Mouse (Mus musculus): ENCODE measurements at regions not wholly inside any gene's neighbourhood (a gene's known extent, or its start where the extent isn't known, plus 50 kb on each side); places are given as distances from the start of the nearest gene placed in this dataset.

DNA sequence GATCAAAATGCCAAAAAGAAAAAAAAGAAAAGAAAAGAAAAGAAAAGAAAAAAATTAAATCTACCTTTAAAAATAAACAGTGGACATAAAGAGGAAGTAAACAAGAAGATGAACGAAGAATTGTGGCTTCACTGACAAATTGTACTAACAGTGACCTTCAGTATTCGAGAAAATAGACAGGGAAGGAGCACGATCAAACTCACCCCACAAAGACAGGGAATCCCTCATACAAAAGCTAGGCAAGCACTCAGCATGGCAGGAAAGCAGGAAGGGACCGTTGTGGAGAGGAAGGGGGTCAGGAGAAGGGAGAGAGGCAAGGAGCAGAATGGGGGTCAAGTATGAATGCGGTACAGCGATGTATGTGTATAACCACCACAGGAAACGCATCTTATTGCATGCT, 74.6 kb upstream of the Cnot2 start:
- WGBS = 61% methylated on average over 7 of the region's 7 CpGs
- H3K4me2 ChIP-seq (ENCODE audit: low read depth, low read length) = no peak overlapping the region
- H3K4me3 ChIP-seq (replicated peaks; ENCODE audit: low read length) = no peak overlapping the region
- ATAC-seq (ENCODE audit: insufficient read depth, low FRiP score) = no peak
- H3K36me3 ChIP-seq (ENCODE audit: control insufficient read depth, insufficient read depth, low read length) = no peaks in the 10 kb centered on the region
- H3K4me1 ChIP-seq (ENCODE audit: control insufficient read depth, insufficient read depth, low read length) = no peaks in the 10 kb centered on the region
- H3K27ac ChIP-seq (ENCODE audit: low read length) = no peak overlapping the region
- no peaks in the 10 kb centered on the region for H3K27me3 ChIP-seq (ENCODE audit: control insufficient read depth, insufficient read depth, low read length)
- no peaks in the 10 kb centered on the region for H3K9me3 ChIP-seq (replicated peaks; ENCODE audit: control insufficient read depth, low read length)
- no peak overlapping the region for H3K9ac ChIP-seq (ENCODE audit: low read length)

- H3K9me3 ChIP-seq (replicated peaks; ENCODE audit: control insufficient read depth, low read length) = no peaks in the 10 kb centered on the region
- ATAC-seq (ENCODE audit: insufficient read depth, low FRiP score) = no peak
- no peak overlapping the region for H3K27ac ChIP-seq (ENCODE audit: low read length)
- no peak overlapping the region for H3K4me2 ChIP-seq (ENCODE audit: low read depth, low read length)
- no peaks in the 10 kb centered on the region for H3K27me3 ChIP-seq (ENCODE audit: control insufficient read depth, insufficient read depth, low read length)
- no peaks in the 10 kb centered on the region for H3K4me1 ChIP-seq (ENCODE audit: control insufficient read depth, insufficient read depth, low read length)
- no peaks in the 10 kb centered on the region for H3K36me3 ChIP-seq (ENCODE audit: control insufficient read depth, insufficient read depth, low read length)
- 61% methylated on average over 6 of the region's 6 CpGs for WGBS
- H3K4me3 ChIP-seq (replicated peaks; ENCODE audit: low read length) = no peak overlapping the region
- no peak overlapping the region for H3K9ac ChIP-seq (ENCODE audit: low read length)
These were observed 73.9 kb upstream of the Cnot2 start for GRCm38 (mm10) chr10:116655018-116655807.

GRCm38 (mm10) chr10:116654091-116654490, 72.8 kb upstream of the Cnot2 start:
- Histone ChIP-seq H3K9ac (ENCODE audit: low read length) (no peak overlapping the region), H3K4me3 (replicated peaks; ENCODE audit: low read length) (no peak overlapping the region), H3K27ac (ENCODE audit: low read length) (no peak overlapping the region), H3K4me1 (ENCODE audit: control insufficient read depth, insufficient read depth, low read length) (no peaks in the 10 kb centered on the region), H3K27me3 (ENCODE audit: control insufficient read depth, insufficient read depth, low read length) (no peaks in the 10 kb centered on the region), H3K36me3 (ENCODE audit: control insufficient read depth, insufficient read depth, low read length) (no peaks in the 10 kb centered on the region), H3K4me2 (ENCODE audit: low read depth, low read length) (no peak overlapping the region), H3K9me3 (replicated peaks; ENCODE audit: control insufficient read depth, low read length) (no peaks in the 10 kb centered on the region)
- WGBS = 90% methylated on average over 14 of the region's 14 CpGs
- no peak for ATAC-seq (ENCODE audit: insufficient read depth, low FRiP score)

DNA sequence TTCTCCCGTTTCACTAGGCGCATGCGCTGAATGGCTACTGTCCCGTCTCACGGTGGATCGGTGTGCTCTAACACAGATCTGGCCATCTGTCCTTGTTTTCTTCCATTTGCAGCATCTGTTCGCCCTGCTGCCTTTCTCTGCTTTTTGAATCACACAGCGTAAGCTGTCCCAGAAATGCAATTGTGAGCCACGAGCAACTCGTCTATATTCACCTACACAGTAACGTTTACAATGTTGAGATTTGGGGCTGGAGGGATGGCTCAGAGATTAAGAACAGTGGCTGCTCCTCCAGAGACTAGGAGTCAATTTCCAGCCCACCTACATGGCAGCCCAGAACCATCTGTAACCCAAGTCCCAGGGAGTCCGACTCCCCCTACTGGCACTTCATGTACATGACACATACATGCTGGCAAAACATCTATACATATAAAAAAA, 72.2 kb upstream of the Cnot2 start:
- 80% methylated on average over 12 of the region's 12 CpGs for WGBS
- Histone ChIP-seq H3K27me3 (ENCODE audit: control insufficient read depth, insufficient read depth, low read length) (no peaks in the 10 kb centered on the region), H3K9ac (ENCODE audit: low read length) (no peak overlapping the region), H3K9me3 (replicated peaks; ENCODE audit: control insufficient read depth, low read length) (no peaks in the 10 kb centered on the region), H3K27ac (ENCODE audit: low read length) (no peak overlapping the region), H3K36me3 (ENCODE audit: control insufficient read depth, insufficient read depth, low read length) (no peaks in the 10 kb centered on the region), H3K4me3 (replicated peaks; ENCODE audit: low read length) (no peak overlapping the region), H3K4me1 (ENCODE audit: control insufficient read depth, insufficient read depth, low read length) (no peaks in the 10 kb centered on the region), H3K4me2 (ENCODE audit: low read depth, low read length) (no peak overlapping the region)
- ATAC-seq (ENCODE audit: insufficient read depth, low FRiP score) = no peak

DNA sequence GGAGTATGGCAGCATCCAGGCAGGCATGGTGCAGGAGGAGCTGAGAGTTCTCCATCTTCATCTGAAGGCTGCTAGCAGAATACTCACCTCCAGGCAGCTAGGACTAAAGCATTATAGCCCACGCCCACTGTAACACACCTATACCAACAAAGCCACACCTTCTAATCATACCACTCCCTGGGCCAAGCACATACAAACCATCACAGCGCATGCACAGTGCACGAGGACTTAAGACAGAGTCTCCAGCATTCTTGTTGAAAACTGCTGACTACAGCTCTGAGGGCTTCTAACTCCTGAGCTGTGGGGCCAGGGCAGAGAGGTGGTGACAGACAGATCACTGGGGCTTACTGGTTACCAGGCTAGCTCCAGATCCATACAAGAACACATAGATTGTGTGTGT, 68.0 kb upstream of the Cnot2 start:
- no peaks in the 10 kb centered on the region for H3K9me3 ChIP-seq (replicated peaks; ENCODE audit: control insufficient read depth, low read length)
- no peaks in the 10 kb centered on the region for H3K36me3 ChIP-seq (ENCODE audit: control insufficient read depth, insufficient read depth, low read length)
- no peaks in the 10 kb centered on the region for H3K4me1 ChIP-seq (ENCODE audit: control insufficient read depth, insufficient read depth, low read length)
- H3K4me3 ChIP-seq (replicated peaks; ENCODE audit: low read length) = no peak overlapping the region
- ATAC-seq (ENCODE audit: insufficient read depth, low FRiP score) = peak; percentile 91
- no peak overlapping the region for H3K27ac ChIP-seq (ENCODE audit: low read length)
- H3K9ac ChIP-seq (ENCODE audit: low read length) = no peak overlapping the region
- WGBS = 66% methylated on average over 3 of the region's 3 CpGs
- no peaks in the 10 kb centered on the region for H3K27me3 ChIP-seq (ENCODE audit: control insufficient read depth, insufficient read depth, low read length)
- H3K4me2 ChIP-seq (ENCODE audit: low read depth, low read length) = no peak overlapping the region

GRCm38 (mm10) chr10:116646035-116646434, 64.7 kb upstream of the Cnot2 start:
- Histone ChIP-seq H3K4me1 (ENCODE audit: control insufficient read depth, insufficient read depth, low read length) (no peaks in the 10 kb centered on the region), H3K9ac (ENCODE audit: low read length) (no peak overlapping the region), H3K9me3 (replicated peaks; ENCODE audit: control insufficient read depth, low read length) (no peaks in the 10 kb centered on the region), H3K27me3 (ENCODE audit: control insufficient read depth, insufficient read depth, low read length) (no peaks in the 10 kb centered on the region), H3K36me3 (ENCODE audit: control insufficient read depth, insufficient read depth, low read length) (no peaks in the 10 kb centered on the region), H3K27ac (ENCODE audit: low read length) (no peak overlapping the region), H3K4me3 (replicated peaks; ENCODE audit: low read length) (no peak overlapping the region), H3K4me2 (ENCODE audit: low read depth, low read length) (no peak overlapping the region)
- ATAC-seq (ENCODE audit: insufficient read depth, low FRiP score) = no peak
- 74% methylated on average over 7 of the region's 7 CpGs for WGBS

DNA sequence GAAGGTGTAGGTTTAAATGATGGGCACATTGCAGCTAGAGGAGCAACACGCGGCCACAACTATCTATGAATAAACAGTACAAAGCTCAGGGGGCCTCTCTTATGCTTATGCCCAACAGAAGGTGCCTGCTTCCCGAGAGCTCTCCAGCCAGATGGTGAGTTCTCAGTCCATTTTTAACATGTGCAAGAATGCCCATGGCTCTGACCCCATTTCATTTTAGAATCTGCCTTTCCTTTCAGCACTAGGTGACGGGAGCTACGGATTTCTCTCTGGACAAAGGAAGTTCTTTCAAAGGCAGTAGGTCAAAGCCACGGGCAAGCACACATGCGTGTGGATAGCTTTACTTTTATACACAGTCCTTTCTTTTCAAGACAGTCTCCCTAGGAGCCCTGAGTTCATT, 64.3 kb upstream of the Cnot2 start:
- no peaks in the 10 kb centered on the region for H3K27me3 ChIP-seq (ENCODE audit: control insufficient read depth, insufficient read depth, low read length)
- H3K4me1 ChIP-seq (ENCODE audit: control insufficient read depth, insufficient read depth, low read length) = no peaks in the 10 kb centered on the region
- H3K9ac ChIP-seq (ENCODE audit: low read length) = no peak overlapping the region
- no peaks in the 10 kb centered on the region for H3K9me3 ChIP-seq (replicated peaks; ENCODE audit: control insufficient read depth, low read length)
- ATAC-seq (ENCODE audit: insufficient read depth, low FRiP score) = no peak
- no peak overlapping the region for H3K27ac ChIP-seq (ENCODE audit: low read length)
- WGBS = 74% methylated on average over 7 of the region's 7 CpGs
- no peak overlapping the region for H3K4me2 ChIP-seq (ENCODE audit: low read depth, low read length)
- H3K4me3 ChIP-seq (replicated peaks; ENCODE audit: low read length) = no peak overlapping the region
- H3K36me3 ChIP-seq (ENCODE audit: control insufficient read depth, insufficient read depth, low read length) = no peaks in the 10 kb centered on the region

DNA sequence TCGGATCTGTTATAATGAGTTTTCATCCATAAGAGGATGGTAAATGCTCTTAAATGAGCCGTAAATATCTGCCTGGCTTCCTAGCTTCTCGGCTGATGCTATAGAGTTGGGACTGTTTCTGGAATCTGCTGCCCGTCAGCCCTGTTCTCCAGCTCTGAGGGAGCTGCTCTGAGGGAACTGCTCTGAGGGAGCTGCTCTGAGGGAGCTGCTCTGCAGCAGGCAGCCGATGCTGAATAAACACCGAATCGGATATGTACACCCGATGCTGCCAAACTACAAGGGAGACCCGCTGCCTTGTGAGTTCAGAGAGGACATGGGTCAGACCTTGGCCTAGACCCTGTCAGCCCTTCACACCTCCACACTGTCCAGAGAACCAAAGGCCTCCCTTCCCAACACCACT, 63.8 kb upstream of the Cnot2 start:
- Histone ChIP-seq H3K27me3 (ENCODE audit: control insufficient read depth, insufficient read depth, low read length) (no peaks in the 10 kb centered on the region), H3K4me3 (replicated peaks; ENCODE audit: low read length) (no peak overlapping the region), H3K9ac (ENCODE audit: low read length) (no peak overlapping the region), H3K4me1 (ENCODE audit: control insufficient read depth, insufficient read depth, low read length) (no peaks in the 10 kb centered on the region), H3K27ac (ENCODE audit: low read length) (no peak overlapping the region), H3K4me2 (ENCODE audit: low read depth, low read length) (no peak overlapping the region), H3K9me3 (replicated peaks; ENCODE audit: control insufficient read depth, low read length) (no peaks in the 10 kb centered on the region), H3K36me3 (ENCODE audit: control insufficient read depth, insufficient read depth, low read length) (no peaks in the 10 kb centered on the region)
- 66% methylated on average over 9 of the region's 9 CpGs for WGBS
- ATAC-seq (ENCODE audit: insufficient read depth, low FRiP score) = no peak

Data from stomach, embryonic 16.5 days (tissue).